Mouse (Mus musculus) embryonic facial prominence, embryonic 11.5 days (tissue): ENCODE results near the gene Exo1. TPM values are rescaled to one million over a fixed set of nuclear protein-coding genes. Genes with fewer than 3 reads are reported as not detected.
A peak's percentile ranks its signal among the peaks of the same experiment; 100 is the strongest.

Source experiments
- ATAC-seq: fragments of 200-750 bp; cut with Nextera tagmentation; replicated peaks from 2 replicates; pipeline ENCODE4 v1.8.0; 2017; ENCODE audit warnings: low read depth; ENCODE audit not compliant: insufficient number of reproducible peaks, low FRiP score, low TSS enrichment
- DNase-seq: peaks from one replicate; pipeline ENCODE4 v3.0.0-alpha.2; 2015; ENCODE audit warnings: low spot score
- H3K27ac ChIP-seq: fragments of 300-500 bp; sonication (generic); replicated peaks from 2 replicates; pipeline ENCODE4 v1.5.1; 2014; ENCODE audit warnings: mild to moderate bottlenecking, low read depth, low read length, control low read depth
- H3K27me3 ChIP-seq: fragments of 300-500 bp; sonication (generic); 2 replicates; pipeline ENCODE4 v1.6.1; 2014; ENCODE audit warnings: mild to moderate bottlenecking, low read length, moderate library complexity, mixed read lengths; ENCODE audit not compliant: control insufficient read depth, insufficient read depth
- H3K36me3 ChIP-seq: fragments of 300-500 bp; sonication (generic); replicated peaks from 2 replicates; pipeline ENCODE4 v1.6.1; 2014; ENCODE audit warnings: low read depth, mild to moderate bottlenecking, low read length, moderate library complexity, mixed read lengths; ENCODE audit not compliant: control insufficient read depth, insufficient read depth
- H3K4me1 ChIP-seq: fragments of 300-500 bp; sonication (generic); 2 replicates; pipeline ENCODE4 v1.6.1; 2014; ENCODE audit warnings: low read length, mixed read lengths; ENCODE audit not compliant: control insufficient read depth, insufficient read depth
- H3K4me2 ChIP-seq: fragments of 300-500 bp; sonication (generic); 2 replicates; pipeline ENCODE4 v1.6.1; 2014; ENCODE audit warnings: low read depth, mild to moderate bottlenecking, control low read depth, low read length, moderate library complexity
- H3K4me3 ChIP-seq: fragments of 300-500 bp; sonication (generic); 2 replicates; pipeline ENCODE4 v1.5.1; 2014; ENCODE audit warnings: low read depth, low read length, control low read depth
- H3K9ac ChIP-seq: fragments of 300-500 bp; sonication (generic); replicated peaks from 2 replicates; pipeline ENCODE4 v1.6.1; 2014; ENCODE audit warnings: mild to moderate bottlenecking, control low read depth, low read length
- H3K9me3 ChIP-seq: fragments of 300-500 bp; sonication (generic); replicated peaks from 2 replicates; pipeline ENCODE4 v1.6.1; 2016; ENCODE audit warnings: mild to moderate bottlenecking, low read length, inconsistent platforms, mixed read lengths; ENCODE audit not compliant: control insufficient read depth
- WGBS: fragments of 180-500 bp; shearing (Covaris S2); extraction: QIAGEN DNeasy Blood & Tissue Kit; methylation state at CpG from one replicate; pipeline ENCODE4 v1.1.7; 2014; 5-methylcytosine and 5-hydroxymethylcytosine counted together
- polyA plus RNA-seq: library from polyadenylated mRNA; unstranded; fragments of >200 nt; fragmentation: Nextera tagmentation; extraction: Ambion mirVana; gene quantifications from 2 replicates; pipeline ENCODE4 v1.2.1, GENCODE M21; 2014

Gene Exo1
- 141 and 162 TPM in 2 replicates for polyA plus RNA-seq

DNA sequence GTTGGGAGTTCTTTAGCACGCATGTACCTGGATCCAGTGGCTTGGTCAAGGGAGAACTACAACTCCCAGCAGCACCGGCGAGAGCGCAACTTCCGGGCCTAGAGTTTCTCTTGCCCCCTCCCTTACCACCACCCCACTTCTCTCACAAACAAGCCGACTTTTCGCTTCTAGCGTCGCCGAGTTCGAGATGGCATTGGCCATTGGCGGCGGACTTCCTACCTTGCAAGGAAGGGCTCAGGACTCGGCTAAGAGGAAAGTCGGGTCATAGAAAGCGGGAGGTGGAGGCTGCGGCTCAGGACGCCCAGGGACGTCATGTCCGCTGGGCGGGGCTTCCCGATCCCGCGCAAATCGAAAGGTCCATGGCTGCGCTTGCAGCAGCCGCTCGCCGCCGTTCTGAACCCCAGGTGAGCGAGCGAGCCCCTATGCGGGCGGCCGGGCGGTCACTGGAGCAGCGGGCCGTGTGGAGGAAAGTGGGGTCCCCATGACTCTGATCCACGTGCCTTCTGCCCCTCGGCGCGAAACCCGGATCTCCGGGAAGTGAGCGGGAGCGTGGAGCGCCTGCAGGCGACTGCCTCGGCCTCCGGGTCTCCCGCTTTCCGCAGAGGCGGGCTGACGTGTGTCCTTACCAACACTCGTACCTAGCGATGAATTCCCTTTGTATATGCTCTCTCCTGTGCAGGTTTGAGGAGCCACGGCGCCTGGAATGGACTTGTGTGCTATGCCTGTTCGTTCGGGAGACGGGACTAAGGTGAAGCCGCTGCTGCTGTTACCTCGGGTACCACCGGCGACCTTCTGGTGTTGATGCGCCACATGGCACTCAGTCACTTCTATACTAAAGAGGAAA is at the start of gene Exo1:
Gene Exo1 (plus strand): TSS at position 129 of the 844 bp plus-strand sequence.
- Histone ChIP-seq H3K27ac (peak within 1 kb of the TSS; percentile 85), H3K9me3 (no peaks in the 10 kb centered on the region), H3K27me3 (no peaks in the 10 kb centered on the region), H3K4me1 (no peaks in the 10 kb centered on the region), H3K9ac (peak within 1 kb of the TSS; percentile 59), H3K36me3 (no peaks in the 10 kb centered on the region; the same call in 1 of the 2 replicates), H3K4me3 (peak within 1 kb of the TSS; percentile 77), H3K4me2 (peak within 1 kb of the TSS; percentile 54)
- peak; percentile 95 for ATAC-seq
- WGBS: under 1% methylated on average over 66 of the region's 66 CpGs
- peak; percentile 90 for DNase-seq

GRCm38 (mm10) chr1:175855515-175855914 is 24.9 kb upstream of the Exo1 start:
- ATAC-seq: no peak

DNA sequence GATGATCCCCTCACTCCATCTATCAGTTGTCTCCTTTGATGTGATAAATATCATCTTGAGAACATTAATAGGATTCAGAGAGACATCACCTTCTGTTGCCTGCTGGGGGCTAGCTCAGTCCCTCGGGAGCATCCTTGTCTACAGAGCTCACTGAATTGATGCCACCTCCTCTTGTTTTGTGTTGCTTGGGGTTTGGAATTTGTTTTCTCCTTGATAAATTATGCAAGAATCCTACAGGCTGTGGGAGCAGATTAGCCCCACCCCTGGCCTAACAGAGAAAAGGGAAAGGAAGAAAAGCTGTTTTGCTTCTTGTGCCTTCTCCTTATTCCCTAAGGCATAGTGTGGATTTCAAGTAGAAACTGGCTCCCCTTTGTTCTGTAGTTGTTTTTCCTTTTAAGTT is 13.3 kb upstream of the Exo1 start:
- H3K36me3 ChIP-seq: no peaks in the 10 kb centered on the region
- H3K27ac ChIP-seq: no peak overlapping the region
- WGBS: 60% methylated on average over 1 of the region's 1 CpGs
- no peak overlapping the region for H3K9ac ChIP-seq
- DNase-seq: no peak
- H3K4me1 ChIP-seq: no peaks in the 10 kb centered on the region
- no peak overlapping the region for H3K4me2 ChIP-seq
- ATAC-seq: no peak
- H3K9me3 ChIP-seq: no peaks in the 10 kb centered on the region
- H3K4me3 ChIP-seq: no peak overlapping the region
- no peaks in the 10 kb centered on the region for H3K27me3 ChIP-seq

More at GRCm38 (mm10) chr1:175855515-175855914, 24.9 kb upstream of the Exo1 start:
- H3K9me3 ChIP-seq: no peaks in the 10 kb centered on the region
- H3K36me3 ChIP-seq: no peaks in the 10 kb centered on the region
- WGBS: 90% methylated on average over 1 of the region's 1 CpGs
- H3K27me3 ChIP-seq: no peaks in the 10 kb centered on the region
- no peak overlapping the region for H3K27ac ChIP-seq
- DNase-seq: no peak
- no peak overlapping the region for H3K9ac ChIP-seq
- no peak overlapping the region for H3K4me2 ChIP-seq
- no peaks in the 10 kb centered on the region for H3K4me1 ChIP-seq
- H3K4me3 ChIP-seq: no peak overlapping the region

DNA sequence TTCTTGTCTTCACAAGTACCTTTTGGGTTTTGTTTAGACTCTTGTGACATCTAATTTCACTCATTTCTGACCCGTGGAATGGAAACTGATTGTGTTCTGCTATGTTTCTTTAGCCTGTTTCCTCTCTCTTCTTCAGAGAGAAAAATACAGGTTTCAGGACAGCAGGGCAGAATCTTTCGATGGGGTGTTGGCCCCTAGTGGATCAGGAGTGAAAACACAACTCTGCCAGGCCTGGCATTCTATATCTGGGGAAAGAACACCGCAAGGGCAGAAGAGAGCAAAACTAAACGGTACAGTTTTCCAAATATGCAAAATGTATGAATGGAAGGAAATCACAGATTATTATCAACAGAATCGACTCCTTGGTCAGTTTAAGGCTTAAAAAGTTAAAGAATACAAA is 12.8 kb upstream of the Exo1 start:
- ATAC-seq (no peak), DNase-seq (peak; percentile 49)
- Histone ChIP-seq H3K4me3 (no peak overlapping the region), H3K9me3 (no peaks in the 10 kb centered on the region), H3K36me3 (no peaks in the 10 kb centered on the region), H3K27ac (no peak overlapping the region), H3K4me1 (no peaks in the 10 kb centered on the region), H3K9ac (no peak overlapping the region), H3K4me2 (no peak overlapping the region), H3K27me3 (no peaks in the 10 kb centered on the region)
- 33% methylated on average over 5 of the region's 5 CpGs for WGBS

GRCm38 (mm10) chr1:175870716-175871115 is 9.7 kb upstream of the Exo1 start:
- no peak for ATAC-seq
- Histone ChIP-seq H3K9ac (no peak overlapping the region), H3K4me3 (no peak overlapping the region), H3K4me1 (no peaks in the 10 kb centered on the region), H3K36me3 (no peaks in the 10 kb centered on the region), H3K4me2 (no peak overlapping the region), H3K9me3 (no peaks in the 10 kb centered on the region), H3K27me3 (no peaks in the 10 kb centered on the region), H3K27ac (no peak overlapping the region)
- whole genome bisulfite sequencing: 68% methylated on average over 3 of the region's 3 CpGs
- no peak for DNase-seq

DNA sequence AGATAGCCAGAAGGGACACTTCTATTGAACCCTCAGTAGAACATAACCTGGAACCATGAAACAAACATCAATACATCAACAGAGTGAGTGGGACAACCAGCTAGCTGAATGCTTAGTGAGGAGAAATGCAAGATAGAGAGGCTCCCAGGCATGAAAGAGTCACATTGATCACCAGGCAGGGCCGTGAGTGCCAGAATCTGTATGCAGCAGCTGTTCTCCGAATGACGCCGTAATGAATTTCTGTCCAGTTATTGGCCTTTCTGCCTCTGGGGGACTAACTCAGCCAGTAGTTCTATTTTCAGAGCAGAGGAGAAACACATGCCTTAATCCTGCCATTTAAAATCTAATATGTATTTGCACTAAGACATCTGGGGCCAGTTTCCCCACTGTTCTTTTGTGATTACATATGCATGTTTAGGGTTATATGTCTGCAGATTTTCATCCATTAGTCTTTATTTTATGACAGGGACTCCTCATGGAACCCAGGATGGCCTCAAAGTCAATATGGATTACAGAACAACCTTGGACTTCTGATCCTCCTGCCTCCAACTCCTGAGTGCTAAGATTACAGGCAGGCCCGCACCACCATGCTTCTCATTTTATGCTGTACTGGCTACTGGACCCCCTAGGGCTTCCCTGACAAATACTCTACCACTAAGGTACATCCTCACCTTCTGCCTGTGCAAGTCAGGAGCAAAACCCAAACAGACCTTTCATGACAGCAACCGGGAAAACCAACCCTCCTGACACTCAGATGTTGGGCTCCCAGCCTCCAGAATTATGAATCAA is 8.2 kb upstream of the Exo1 start:
- H3K9ac ChIP-seq: no peak overlapping the region
- no peak overlapping the region for H3K4me3 ChIP-seq
- H3K36me3 ChIP-seq: no peaks in the 10 kb centered on the region
- H3K27me3 ChIP-seq: no peaks in the 10 kb centered on the region
- DNase-seq (no peak), ATAC-seq (0 out of 2 replicates have a peak, but pooled peaks have one; percentile 18)
- no peaks in the 10 kb centered on the region for H3K4me1 ChIP-seq
- 82% methylated on average over 6 of the region's 6 CpGs for whole genome bisulfite sequencing
- no peak overlapping the region for H3K27ac ChIP-seq
- no peak overlapping the region for H3K4me2 ChIP-seq
- H3K9me3 ChIP-seq: no peaks in the 10 kb centered on the region

- ATAC-seq (no peak), DNase-seq (no peak)
- no peak overlapping the region for H3K27ac ChIP-seq
- no peak overlapping the region for H3K4me2 ChIP-seq
- no peak overlapping the region for H3K4me3 ChIP-seq
- no peaks in the 10 kb centered on the region for H3K27me3 ChIP-seq
- no peaks in the 10 kb centered on the region for H3K9me3 ChIP-seq
- H3K4me1 ChIP-seq: no peaks in the 10 kb centered on the region
- WGBS: 86% methylated on average over 3 of the region's 3 CpGs
- no peaks in the 10 kb centered on the region; the same call in none of the 2 replicates for H3K36me3 ChIP-seq
- no peak overlapping the region for H3K9ac ChIP-seq
Measured at GRCm38 (mm10) chr1:175883398-175883797, 3.0 kb downstream of the Exo1 start.

GRCm38 (mm10) chr1:175893263-175893662 is 12.9 kb downstream of the Exo1 start:
- no peak overlapping the region for H3K4me3 ChIP-seq
- DNase-seq (no peak), ATAC-seq (no peak)
- H3K36me3 ChIP-seq: peaks cover 6% of the 10 kb centered on the region
- no peak overlapping the region for H3K27ac ChIP-seq
- no peaks in the 10 kb centered on the region for H3K4me1 ChIP-seq
- no peak overlapping the region for H3K4me2 ChIP-seq
- no peaks in the 10 kb centered on the region for H3K27me3 ChIP-seq
- H3K9me3 ChIP-seq: no peaks in the 10 kb centered on the region
- WGBS: 93% methylated on average over 6 of the region's 6 CpGs
- H3K9ac ChIP-seq: no peak overlapping the region
